Mouse (Mus musculus) thymus, adult 2 months (tissue): ENCODE data around the gene Cables2. TPM values are rescaled to one million over a fixed set of nuclear protein-coding genes. Genes with fewer than 3 reads are reported as not detected.

Experiments
- DNase-seq: peaks from one replicate; pipeline ENCODE4 v3.0.0; 2021
- H3K27ac ChIP-seq: fragments of 200-500 bp; 2 replicates; pipeline ENCODE4 v1.5.1; 2012; ENCODE audit warnings: low read length, control low read depth; ENCODE audit not compliant: control insufficient read depth, insufficient read depth
- H3K27me3 ChIP-seq: fragments of 200-500 bp; 2 replicates; pipeline ENCODE4 v1.6.1; 2012; ENCODE audit warnings: mild to moderate bottlenecking, low read length, moderate library complexity, mixed read lengths; ENCODE audit not compliant: control insufficient read depth, insufficient read depth
- H3K36me3 ChIP-seq: fragments of 200-500 bp; 2 replicates; pipeline ENCODE4 v1.6.1; 2012; ENCODE audit warnings: mild to moderate bottlenecking, low read length, moderate library complexity; ENCODE audit not compliant: control insufficient read depth, insufficient read depth
- H3K4me1 ChIP-seq: fragments of 200-500 bp; replicated peaks from 2 replicates; pipeline ENCODE4 v1.6.1; 2012; ENCODE audit warnings: low read length; ENCODE audit not compliant: control insufficient read depth, insufficient read depth
- H3K4me3 ChIP-seq: fragments of 200-500 bp; 2 replicates; pipeline ENCODE4 v1.5.1; 2012; ENCODE audit warnings: mild to moderate bottlenecking, low read length, control low read depth, moderate library complexity; ENCODE audit not compliant: control insufficient read depth, insufficient read depth
- CTCF ChIP-seq: fragments of 200-500 bp; IDR thresholded peaks from 2 replicates; pipeline ENCODE4 v1.5.1; 2012; ENCODE audit warnings: mild to moderate bottlenecking, control low read depth, low read length, moderate library complexity, borderline replicate concordance; ENCODE audit not compliant: control insufficient read depth, poor library complexity, insufficient read depth; ENCODE audit errors: extremely low read depth
- POLR2A ChIP-seq: fragments of 200-500 bp; IDR thresholded peaks from 2 replicates; pipeline ENCODE4 v1.6.1; 2012; ENCODE audit warnings: mild to moderate bottlenecking, low read length, control low read depth, moderate library complexity; ENCODE audit not compliant: control insufficient read depth, poor library complexity, insufficient read depth; ENCODE audit errors: extremely low read depth
- WGBS: fragments of 180-500 bp; shearing (Covaris S2); methylation state at CpG from one replicate; pipeline ENCODE4 v1.1.7; 2018; 5-methylcytosine and 5-hydroxymethylcytosine counted together
- polyA plus RNA-seq: library from polyadenylated mRNA; depleted of rRNA; stranded (reverse); fragments of >200 nt; gene quantifications from 2 replicates; pipeline ENCODE4 v1.2.3, GENCODE M21; 2012

The Cables2 gene
- polyA plus RNA-seq, 1 experiment: 25.7 TPM

GRCm38 (mm10) chr2:180279321-180279720 is 6.0 kb upstream of the Cables2 start:
- Histone ChIP-seq H3K4me1 (peaks cover 12% of the 10 kb centered on the region), H3K27ac (no peak overlapping the region), H3K36me3 (no peaks in the 10 kb centered on the region), H3K27me3 (no peaks in the 10 kb centered on the region), H3K4me3 (no peak overlapping the region)
- WGBS: 90% methylated on average over 8 of the region's 8 CpGs
- no peak for TF ChIP-seq POLR2A
- DNase-seq: no peak

- no peaks in the 10 kb centered on the region for H3K27me3 ChIP-seq
- WGBS: 91% methylated on average over 8 of the region's 8 CpGs
- TF ChIP-seq CTCF: no peak
- TF ChIP-seq POLR2A: no peak
- H3K4me1 ChIP-seq: peaks cover 19% of the 10 kb centered on the region
- H3K4me3 ChIP-seq: no peak overlapping the region
- no peak overlapping the region for H3K27ac ChIP-seq
- H3K36me3 ChIP-seq: no peaks in the 10 kb centered on the region
- no peak for DNase-seq
Observed at GRCm38 (mm10) chr2:180277773-180278320, 4.6 kb upstream of the Cables2 start.

- WGBS: 12% methylated on average over 8 of the region's 8 CpGs
- no peak for DNase-seq
- Histone ChIP-seq H3K4me3 (no peak overlapping the region), H3K27ac (no peak overlapping the region), H3K36me3 (no peaks in the 10 kb centered on the region), H3K27me3 (no peaks in the 10 kb centered on the region), H3K4me1 (peaks cover 27% of the 10 kb centered on the region)
- TF ChIP-seq POLR2A: no peak
- TF ChIP-seq CTCF: no peak
Observed at GRCm38 (mm10) chr2:180276851-180277259, 3.6 kb upstream of the Cables2 start.

- 17% methylated on average over 4 of the region's 4 CpGs for WGBS
- H3K4me3 ChIP-seq: no peak overlapping the region
- H3K36me3 ChIP-seq: no peaks in the 10 kb centered on the region
- H3K4me1 ChIP-seq: peaks cover 29% of the 10 kb centered on the region
- no peak overlapping the region for H3K27ac ChIP-seq
- TF ChIP-seq CTCF (no peak), POLR2A (no peak)
- no peak for DNase-seq
- no peaks in the 10 kb centered on the region for H3K27me3 ChIP-seq
Observed at GRCm38 (mm10) chr2:180276385-180276784, 3.1 kb upstream of the Cables2 start.

- H3K27me3 ChIP-seq: no peaks in the 10 kb centered on the region
- WGBS: 3% methylated on average over 8 of the region's 8 CpGs
- H3K27ac ChIP-seq: no peak overlapping the region
- TF ChIP-seq CTCF (peak; percentile 88), POLR2A (no peak)
- H3K4me3 ChIP-seq: no peak overlapping the region
- DNase-seq: peak; percentile 66
- H3K36me3 ChIP-seq: no peaks in the 10 kb centered on the region
- peaks cover 31% of the 10 kb centered on the region for H3K4me1 ChIP-seq
Observed at GRCm38 (mm10) chr2:180275836-180276235, 2.5 kb upstream of the Cables2 start.

- Histone ChIP-seq H3K36me3 (no peaks in the 10 kb centered on the region), H3K4me3 (no peak overlapping the region), H3K4me1 (peaks cover 31% of the 10 kb centered on the region), H3K27ac (no peak overlapping the region), H3K27me3 (no peaks in the 10 kb centered on the region)
- 98% methylated on average over 2 of the region's 2 CpGs for WGBS
- no peak for DNase-seq
- TF ChIP-seq POLR2A (no peak), CTCF (no peak)
Observed at GRCm38 (mm10) chr2:180274523-180274922, 1.2 kb upstream of the Cables2 start.

- TF ChIP-seq CTCF: 0 out of 2 replicates have a peak, but pooled peaks have one; percentile 17
- TF ChIP-seq POLR2A: no peak
- peaks cover 31% of the 10 kb centered on the region for H3K4me1 ChIP-seq
- H3K36me3 ChIP-seq: no peaks in the 10 kb centered on the region
- H3K4me3 ChIP-seq: peak overlapping the region; percentile 58
- DNase-seq: no peak
- H3K27me3 ChIP-seq: no peaks in the 10 kb centered on the region
- 1% methylated on average over 37 of the region's 37 CpGs for WGBS
- no peak overlapping the region for H3K27ac ChIP-seq
Observed at GRCm38 (mm10) chr2:180272884-180273321, 393 bp downstream of the Cables2 start.
